Mouse (Mus musculus) intestine, postnatal 0 days (tissue): ENCODE measurements at regions not wholly inside any gene's neighbourhood (a gene's known extent, or its start where the extent isn't known, plus 50 kb on each side); places are given as distances from the start of the nearest gene placed in this dataset.

Source experiments
- ATAC-seq: fragments of 200-750 bp; cut with Nextera tagmentation; 2 replicates; pipeline ENCODE4 v1.8.0; 2017; ENCODE audit warnings: mild to moderate bottlenecking, moderate TSS enrichment, moderate library complexity
- H3K27ac ChIP-seq: fragments of 300-500 bp; sonication (generic); 2 replicates; pipeline ENCODE4 v1.5.1; 2014; ENCODE audit warnings: mild to moderate bottlenecking, low read depth, low read length, moderate library complexity
- H3K27me3 ChIP-seq: fragments of 300-500 bp; sonication (generic); replicated peaks from 2 replicates; pipeline ENCODE4 v1.6.1; 2014; ENCODE audit warnings: low read length, mixed read lengths; ENCODE audit not compliant: control insufficient read depth, insufficient read depth
- H3K36me3 ChIP-seq: fragments of 300-500 bp; sonication (generic); 2 replicates; pipeline ENCODE4 v1.6.1; 2014; ENCODE audit warnings: mild to moderate bottlenecking, moderate library complexity; ENCODE audit not compliant: control insufficient read depth, insufficient read depth
- H3K4me1 ChIP-seq: fragments of 300-500 bp; sonication (generic); replicated peaks from 2 replicates; pipeline ENCODE4 v1.6.1; 2014; ENCODE audit warnings: antibody characterized with exemption, low read length, mixed read lengths; ENCODE audit not compliant: control insufficient read depth, insufficient read depth
- H3K4me2 ChIP-seq: fragments of 300-500 bp; sonication (generic); replicated peaks from 2 replicates; pipeline ENCODE4 v1.6.1; 2014; ENCODE audit warnings: low read depth, mild to moderate bottlenecking, moderate library complexity
- H3K4me3 ChIP-seq: fragments of 300-500 bp; sonication (generic); 2 replicates; pipeline ENCODE4 v1.5.1; 2014; ENCODE audit warnings: low read depth, low read length
- H3K9ac ChIP-seq: fragments of 300-500 bp; sonication (generic); 2 replicates; pipeline ENCODE4 v1.6.1; 2014; ENCODE audit warnings: mild to moderate bottlenecking, low read depth, low read length
- H3K9me3 ChIP-seq: fragments of 300-500 bp; sonication (generic); 2 replicates; pipeline ENCODE4 v1.6.1; 2016; ENCODE audit warnings: mixed run types; ENCODE audit not compliant: control insufficient read depth
- CTCF ChIP-seq: sonication (generic); IDR thresholded peaks from 2 replicates; pipeline ENCODE4 v1.5.1; 2016; ENCODE audit warnings: low read depth, mild to moderate bottlenecking, control low read depth, antibody characterized with exemption, moderate library complexity
- WGBS: fragments of 180-500 bp; shearing (Covaris S2); extraction: QIAGEN DNeasy Blood & Tissue Kit; methylation state at CpG from one replicate; pipeline ENCODE4 v1.1.7; 2014; 5-methylcytosine and 5-hydroxymethylcytosine counted together

GRCm38 (mm10) chr13:37506701-37507100 is 161.7 kb downstream of the Ly86 start:
- ATAC-seq, result no peak
- Histone ChIP-seq H3K9ac (no peak overlapping the region), H3K4me2 (no peak overlapping the region), H3K27ac (peak overlapping the region; percentile 55; the same call in 1 of the 2 replicates), H3K36me3 (no peaks in the 10 kb centered on the region), H3K27me3 (no peaks in the 10 kb centered on the region), H3K9me3 (no peaks in the 10 kb centered on the region), H3K4me1 (peaks cover 5% of the 10 kb centered on the region), H3K4me3 (no peak overlapping the region)
- 61% methylated on average over 8 of the region's 8 CpGs for WGBS
- no peak for TF ChIP-seq CTCF

- Histone ChIP-seq H3K4me3 (no peak overlapping the region), H3K4me1 (peaks cover 5% of the 10 kb centered on the region), H3K9me3 (no peaks in the 10 kb centered on the region), H3K36me3 (no peaks in the 10 kb centered on the region), H3K9ac (no peak overlapping the region), H3K27me3 (no peaks in the 10 kb centered on the region), H3K27ac (peak overlapping the region; percentile 55; the same call in 1 of the 2 replicates), H3K4me2 (0 out of 2 replicates have a peak overlapping the region, but pooled peaks have one; percentile 43)
- no peak for TF ChIP-seq CTCF
- peak; percentile 43 for ATAC-seq
- 42% methylated on average over 5 of the region's 5 CpGs for WGBS
Measured at GRCm38 (mm10) chr13:37507146-37507545, 162.1 kb downstream of the Ly86 start.

DNA sequence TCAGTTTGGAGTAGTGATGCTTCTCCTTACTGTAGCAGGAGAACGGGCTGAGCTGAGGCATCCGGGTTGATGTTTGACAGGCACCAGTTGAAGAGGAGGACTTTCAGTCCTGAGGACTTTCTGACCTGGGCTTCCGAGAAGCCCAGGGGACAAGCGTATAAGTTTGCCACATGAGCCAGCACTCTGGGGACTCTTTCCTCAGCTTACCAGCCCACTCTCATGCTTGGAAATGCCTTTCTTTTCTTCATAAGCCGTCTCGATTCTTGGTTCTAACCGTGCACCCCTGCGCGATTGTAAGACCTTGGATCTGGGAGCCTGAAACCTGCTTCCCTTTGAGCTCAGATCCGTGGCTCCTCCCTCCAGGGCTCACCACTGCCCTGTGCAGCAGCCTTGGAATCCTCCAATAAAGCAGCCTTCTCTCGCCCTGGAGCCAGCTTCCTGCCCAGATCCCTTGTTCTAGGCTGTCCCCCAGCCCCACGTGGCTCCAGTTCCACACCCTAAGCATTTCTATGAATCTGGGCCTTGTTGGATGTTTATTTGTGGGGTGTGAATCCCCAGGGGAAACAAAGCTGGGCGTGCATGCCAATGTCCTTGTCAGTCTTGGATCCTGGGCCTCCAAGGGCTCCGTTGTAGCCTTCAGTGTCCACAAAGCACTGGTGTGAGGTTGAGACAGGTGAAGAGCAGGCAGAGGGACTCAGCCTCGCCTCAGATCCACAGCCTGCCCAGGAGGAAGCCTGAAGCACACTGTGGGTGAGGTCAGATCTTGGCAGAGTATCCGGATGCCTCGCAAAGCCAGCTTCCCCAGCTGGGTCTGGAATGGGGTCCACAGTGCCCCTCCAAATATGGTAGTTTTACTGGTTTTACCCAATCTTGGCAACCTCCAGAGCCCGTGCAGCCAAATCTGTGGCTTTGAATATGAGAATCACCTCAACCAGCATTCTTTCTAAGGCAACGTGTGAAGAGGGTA is 163.7 kb downstream of the Ly86 start:
- 0 out of 2 replicates have a peak overlapping the region, but pooled peaks have one; percentile 28 for H3K9ac ChIP-seq
- 17% methylated on average over 19 of the region's 19 CpGs for WGBS
- ATAC-seq, result peak; percentile 81
- no peak for TF ChIP-seq CTCF
- H3K36me3 ChIP-seq, result no peaks in the 10 kb centered on the region
- H3K4me1 ChIP-seq, result peaks cover 5% of the 10 kb centered on the region
- H3K27ac ChIP-seq, result peak overlapping the region; percentile 73
- peak overlapping the region; percentile 43 for H3K4me2 ChIP-seq
- no peaks in the 10 kb centered on the region for H3K27me3 ChIP-seq
- no peaks in the 10 kb centered on the region for H3K9me3 ChIP-seq
- no peak overlapping the region for H3K4me3 ChIP-seq

- H3K27ac ChIP-seq, result peak overlapping the region; percentile 73
- no peak overlapping the region for H3K4me3 ChIP-seq
- no peaks in the 10 kb centered on the region for H3K27me3 ChIP-seq
- ATAC-seq, result peak; percentile 79
- H3K4me1 ChIP-seq, result peaks cover 7% of the 10 kb centered on the region
- no peak for TF ChIP-seq CTCF
- H3K36me3 ChIP-seq, result no peaks in the 10 kb centered on the region
- H3K4me2 ChIP-seq, result peak overlapping the region; percentile 35
- no peaks in the 10 kb centered on the region for H3K9me3 ChIP-seq
- 3% methylated on average over 12 of the region's 12 CpGs for WGBS
- no peak overlapping the region for H3K9ac ChIP-seq
Measured at GRCm38 (mm10) chr13:37509352-37509851, 164.4 kb downstream of the Ly86 start.

DNA sequence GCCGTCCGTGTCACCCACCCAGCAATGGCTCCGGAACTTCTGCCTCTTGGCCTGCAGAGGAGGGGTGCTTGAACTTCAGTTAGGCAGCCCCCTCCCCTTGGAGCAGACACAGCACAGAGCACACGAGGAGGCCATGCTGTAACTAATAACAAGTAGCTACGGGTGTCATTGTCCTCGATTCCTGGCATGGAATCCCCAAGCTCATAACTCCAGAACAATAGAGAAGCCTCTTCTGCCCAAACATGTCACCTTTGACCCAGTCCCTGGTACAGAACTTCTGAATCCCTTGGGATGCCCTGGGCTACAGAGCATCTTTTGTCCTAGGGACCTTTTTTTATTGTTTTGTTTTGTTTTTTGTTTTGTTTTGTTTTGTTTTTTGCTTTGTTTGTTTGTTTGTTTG is 165.5 kb downstream of the Ly86 start:
- ATAC-seq, result no peak
- 82% methylated on average over 6 of the region's 6 CpGs for WGBS
- H3K27ac ChIP-seq, result 0 out of 2 replicates have a peak overlapping the region, but pooled peaks have one; percentile 4
- H3K9me3 ChIP-seq, result no peaks in the 10 kb centered on the region
- H3K36me3 ChIP-seq, result no peaks in the 10 kb centered on the region
- H3K4me1 ChIP-seq, result peaks cover 10% of the 10 kb centered on the region
- H3K9ac ChIP-seq, result no peak overlapping the region
- H3K4me2 ChIP-seq, result no peak overlapping the region
- TF ChIP-seq CTCF, result no peak
- H3K27me3 ChIP-seq, result no peaks in the 10 kb centered on the region
- no peak overlapping the region for H3K4me3 ChIP-seq

DNA sequence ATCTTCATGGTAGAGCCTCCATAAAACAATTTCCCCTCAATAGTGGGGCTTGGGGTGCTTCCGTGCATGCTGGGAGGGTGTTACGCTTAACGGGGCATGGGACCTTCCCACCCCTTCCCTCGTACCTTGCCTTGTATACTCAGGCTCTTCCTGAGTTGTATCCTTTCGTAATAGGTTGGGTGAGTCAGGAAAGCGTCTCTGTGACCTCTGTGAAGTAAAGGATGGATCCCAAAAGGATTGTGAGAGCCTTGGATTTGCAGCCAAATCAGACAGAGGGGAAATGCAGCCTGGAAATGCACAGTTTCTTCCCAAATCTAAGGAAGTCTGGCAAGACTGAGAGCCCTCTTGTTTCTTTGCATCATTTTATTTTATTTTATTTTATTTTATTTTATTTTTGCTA is 166.0 kb downstream of the Ly86 start:
- WGBS, result 67% methylated on average over 6 of the region's 6 CpGs
- H3K27me3 ChIP-seq, result no peaks in the 10 kb centered on the region
- no peaks in the 10 kb centered on the region for H3K36me3 ChIP-seq
- H3K4me1 ChIP-seq, result peaks cover 10% of the 10 kb centered on the region
- no peak for ATAC-seq
- no peak overlapping the region for H3K4me3 ChIP-seq
- no peaks in the 10 kb centered on the region for H3K9me3 ChIP-seq
- H3K9ac ChIP-seq, result no peak overlapping the region
- H3K4me2 ChIP-seq, result no peak overlapping the region
- no peak overlapping the region for H3K27ac ChIP-seq
- no peak for TF ChIP-seq CTCF
